Comparison of ENCODE assay signal across 17 mouse cellular contexts in the genomic region with DNA sequence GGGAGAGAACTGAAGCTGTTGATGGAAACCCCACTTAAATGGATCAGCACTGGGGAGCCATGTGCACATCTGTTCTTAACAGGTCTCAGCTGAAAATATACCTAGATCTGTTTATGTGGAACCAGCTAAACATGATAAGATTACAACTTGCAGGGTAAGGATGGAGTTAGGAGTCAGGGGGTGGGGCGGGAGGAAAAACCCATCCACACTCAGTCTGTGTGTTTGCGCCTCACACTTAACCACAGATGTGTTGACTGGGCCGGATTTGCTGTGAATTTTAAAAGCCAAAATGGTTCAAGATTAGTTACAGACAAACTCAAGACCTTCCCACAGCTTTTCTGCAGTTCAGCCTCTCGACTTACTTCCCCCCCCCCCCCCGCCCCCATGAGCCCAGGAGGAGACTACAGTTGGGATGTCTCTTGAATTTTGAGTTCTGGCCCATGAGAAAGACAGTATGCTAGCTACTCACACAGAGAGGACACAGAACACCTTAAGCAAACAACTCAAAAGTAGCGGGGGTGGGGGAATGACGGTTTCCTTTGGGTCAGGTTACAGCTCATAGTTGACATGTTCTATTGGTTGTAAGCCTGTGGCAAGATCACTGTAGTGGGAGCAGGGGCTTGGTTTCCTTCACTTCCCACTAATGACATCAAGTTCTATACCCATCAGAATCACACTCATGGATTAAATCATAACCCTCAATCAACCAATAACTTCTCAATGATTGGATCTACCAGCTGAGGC.
DNase-seq lines count a peak whose midpoint lies in the region; ATAC-seq and TF ChIP-seq lines count a peak whose summit lies in the region.
"Had no signal": no experiment of that assay in that cellular context is flagged by ENCODE, and none has a peak within 500 bp of the region (broad histone marks: within the 10 kb centered on the region; RNA-seq: fewer than 3 reads in every experiment).

No protein-coding gene starts in this region.

- no peak for ATAC-seq in heart, embryonic 11.5 days (replicated peaks; ENCODE audit: insufficient number of reproducible peaks, low FRiP score, low TSS enrichment)
- peak; percentile 41 for ATAC-seq in inflammation-experienced regulatory T-cells, adult 6 months
- no peak for ATAC-seq in stomach, postnatal 0 days (ENCODE audit: low FRiP score, low TSS enrichment)
- no peak for ATAC-seq in hindbrain, embryonic 12.5 days (ENCODE audit: low FRiP score)
- ATAC-seq: forebrain, embryonic 13.5 days had no signal

- peak; percentile 52 for DNase-seq in heart, embryonic 10.5 days (ENCODE audit: low spot score)
- DNase-seq in 416B (ENCODE audit: low read depth) = peak; percentile 32
- no peak for DNase-seq in stomach, postnatal 0 days (ENCODE audit: low spot score)
- DNase-seq in right cerebral cortex, postnatal 4 days = no peak
- DNase-seq: B cell, adult 2 months; cerebellum, postnatal 10 days; heart, postnatal 14 days; kidney, adult 9 months; lung, postnatal 10 days; right cerebral cortex, adult 18-20 months; spleen, adult 18-20 months had no signal

- no peak for TF ChIP-seq POLR2A in bone marrow macrophage, adult 2 months (IDR thresholded peaks at IDR 0.05; ENCODE audit: borderline replicate concordance, low read depth, low read length)

- no peak for TF ChIP-seq CTCF in bone marrow macrophage, adult 2 months (IDR thresholded peaks at IDR 0.05; ENCODE audit: low read depth, low read length)
- no peak for TF ChIP-seq CTCF in stomach, postnatal 0 days (IDR thresholded peaks at IDR 0.05; ENCODE audit: low read depth)

- 0 out of 2 replicates have a peak overlapping the region, but pooled peaks have one; percentile 17 for H3K27ac ChIP-seq in heart, embryonic 10.5 days
- no peak overlapping the region for H3K27ac ChIP-seq in heart, embryonic 11.5 days (ENCODE audit: low read depth, low read length)
- H3K27ac ChIP-seq in bone marrow macrophage, adult 2 months (ENCODE audit: insufficient read depth, low read depth, low read length) = 0 out of 2 replicates have a peak overlapping the region, but pooled peaks have one; percentile 52
- H3K27ac ChIP-seq in stomach, postnatal 0 days (replicated peaks) = no peak overlapping the region
- H3K27ac ChIP-seq in hindbrain, embryonic 12.5 days = no peak overlapping the region
- H3K27ac ChIP-seq: forebrain, embryonic 13.5 days had no signal

- H3K4me1 ChIP-seq in heart, embryonic 10.5 days = peaks cover 57% of the 10 kb centered on the region
- peaks cover 39% of the 10 kb centered on the region for H3K4me1 ChIP-seq in heart, embryonic 11.5 days (ENCODE audit: control insufficient read depth, insufficient read depth, low read length)
- H3K4me1 ChIP-seq in bone marrow macrophage, adult 2 months (ENCODE audit: control insufficient read depth, insufficient read depth, low read length) = peaks cover 56% of the 10 kb centered on the region
- peaks cover 12% of the 10 kb centered on the region; the same call in 1 of the 2 replicates for H3K4me1 ChIP-seq in stomach, postnatal 0 days (replicated peaks; ENCODE audit: control insufficient read depth, insufficient read depth)
- peaks cover 20% of the 10 kb centered on the region for H3K4me1 ChIP-seq in hindbrain, embryonic 12.5 days

- H3K4me2 ChIP-seq in heart, embryonic 11.5 days = no peak overlapping the region
- no peak overlapping the region for H3K4me2 ChIP-seq in stomach, postnatal 0 days (replicated peaks; ENCODE audit: low read depth)
- no peak overlapping the region for H3K4me2 ChIP-seq in hindbrain, embryonic 12.5 days (replicated peaks)
- H3K4me2 ChIP-seq: forebrain, embryonic 13.5 days had no signal

- no peaks in the 10 kb centered on the region for H3K36me3 ChIP-seq in heart, embryonic 10.5 days
- no peaks in the 10 kb centered on the region for H3K36me3 ChIP-seq in heart, embryonic 11.5 days (ENCODE audit: control insufficient read depth, insufficient read depth, low read length)
- H3K36me3 ChIP-seq in stomach, postnatal 0 days (ENCODE audit: control insufficient read depth, insufficient read depth, low read length) = no peaks in the 10 kb centered on the region
- H3K36me3 ChIP-seq in hindbrain, embryonic 12.5 days = no peaks in the 10 kb centered on the region

- H3K4me3 ChIP-seq in heart, embryonic 10.5 days = no peak overlapping the region
- H3K4me3 ChIP-seq in heart, embryonic 11.5 days (ENCODE audit: low read depth, low read length) = no peak overlapping the region
- no peak overlapping the region for H3K4me3 ChIP-seq in bone marrow macrophage, adult 2 months (ENCODE audit: insufficient read depth, low read length)
- H3K4me3 ChIP-seq in stomach, postnatal 0 days (ENCODE audit: low read depth, low read length) = no peak overlapping the region
- no peak overlapping the region for H3K4me3 ChIP-seq in hindbrain, embryonic 12.5 days
- H3K4me3 ChIP-seq: forebrain, embryonic 13.5 days; megakaryocyte, embryonic 14.5 days had no signal

- no peaks in the 10 kb centered on the region for H3K27me3 ChIP-seq in heart, embryonic 10.5 days (ENCODE audit: insufficient read depth, poor library complexity, severe bottlenecking)
- no peaks in the 10 kb centered on the region for H3K27me3 ChIP-seq in heart, embryonic 11.5 days (ENCODE audit: control insufficient read depth, insufficient read depth, low read length)
- H3K27me3 ChIP-seq in stomach, postnatal 0 days (ENCODE audit: control insufficient read depth, insufficient read depth, low read length) = no peaks in the 10 kb centered on the region
- no peaks in the 10 kb centered on the region; the same call in 1 of the 2 replicates for H3K27me3 ChIP-seq in hindbrain, embryonic 12.5 days

- no peaks in the 10 kb centered on the region for H3K9me3 ChIP-seq in heart, embryonic 10.5 days
- H3K9me3 ChIP-seq in heart, embryonic 11.5 days (replicated peaks; ENCODE audit: control insufficient read depth, low read length) = no peaks in the 10 kb centered on the region
- H3K9me3 ChIP-seq in stomach, postnatal 0 days (ENCODE audit: control insufficient read depth, low read length) = no peaks in the 10 kb centered on the region
- H3K9me3 ChIP-seq in hindbrain, embryonic 12.5 days (replicated peaks) = no peaks in the 10 kb centered on the region
- H3K9me3 ChIP-seq: forebrain, embryonic 13.5 days; megakaryocyte, embryonic 14.5 days had no signal

- 30% methylated on average over 7 of the region's 7 CpGs for WGBS in heart, embryonic 10.5 days
- WGBS in heart, embryonic 11.5 days (ENCODE audit: insufficient replicate concordance) = 30% methylated on average over 7 of the region's 7 CpGs
- 48% methylated on average over 7 of the region's 7 CpGs for WGBS in stomach, postnatal 0 days
- 65% methylated on average over 7 of the region's 7 CpGs for WGBS in hindbrain, embryonic 12.5 days

- H3K9ac ChIP-seq in heart, embryonic 11.5 days (ENCODE audit: low read depth, low read length) = no peak overlapping the region
- no peak overlapping the region for H3K9ac ChIP-seq in stomach, postnatal 0 days (ENCODE audit: low read length)
- H3K9ac ChIP-seq in hindbrain, embryonic 12.5 days = no peak overlapping the region
- H3K9ac ChIP-seq: forebrain, embryonic 13.5 days had no signal

- no peak for TF ChIP-seq EP300 in stomach, postnatal 0 days (optimal IDR thresholded peaks at IDR 0.05)

Comparison
In these comparisons a context has a peak if more than half of its experiments do, and no peak if none do; other contexts are left out.
1. H3K27ac ChIP-seq: peak in heart, embryonic 10.5 days (single experiment) and bone marrow macrophage, adult 2 months (single experiment); none in heart, embryonic 11.5 days (single experiment), stomach, postnatal 0 days (single experiment) and hindbrain, embryonic 12.5 days (single experiment).
2. DNase-seq: peak in heart, embryonic 10.5 days (single experiment) and 416B (single experiment); none in stomach, postnatal 0 days (single experiment) and right cerebral cortex, postnatal 4 days (single experiment).